Mouse (Mus musculus) liver, embryonic 14.5 days (tissue): ENCODE measurements around the gene Baiap2l1.

Experiments
- CTCF ChIP-seq: IDR thresholded peaks from 2 replicates; pipeline ENCODE4 v1.5.1; 2016; ENCODE audit warnings: antibody characterized with exemption, low read depth, control low read depth
- EP300 ChIP-seq: IDR thresholded peaks from 2 replicates; pipeline ENCODE4 v1.6.1; 2016; ENCODE audit warnings: antibody characterized with exemption, low read depth

DNA sequence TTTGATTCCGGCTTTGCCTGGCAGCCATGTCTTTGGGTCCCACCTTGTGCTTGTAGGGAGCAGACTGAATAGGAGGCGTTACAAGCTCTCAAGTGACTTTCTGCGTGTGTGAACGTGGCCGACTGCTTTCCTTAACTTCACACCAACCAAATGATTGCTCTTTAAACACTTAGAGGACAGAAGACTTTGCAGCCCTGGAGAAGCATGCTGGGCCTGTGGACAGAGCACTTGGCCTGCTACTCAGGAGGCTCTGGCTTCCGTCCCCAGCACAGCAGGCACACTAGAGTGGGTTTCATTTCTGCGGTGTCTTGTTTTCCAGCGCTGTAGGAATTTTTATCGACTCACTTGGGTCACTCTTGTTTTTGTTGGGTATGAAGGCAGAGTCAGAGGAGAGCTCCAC, 94.8 kb downstream of the Baiap2l1 start:
- no peak for TF ChIP-seq EP300
- TF ChIP-seq CTCF = no peak
